Mouse (Mus musculus) naive thymus-derived CD4-positive, alpha-beta T cell, adult 2 months (primary cell): Measurements from ENCODE around the gene Epc2.
"Not testable (repeated sequence)": the region's sequence is repeated elsewhere in the genome, so short reads cannot be mapped to it uniquely, and the experiment has no call there.

ENCODE experiments used
- DNase-seq: peaks from one replicate; pipeline ENCODE4 v3.0.0-alpha.2; 2011; ENCODE audit warnings: low read depth

Gene Epc2

DNA sequence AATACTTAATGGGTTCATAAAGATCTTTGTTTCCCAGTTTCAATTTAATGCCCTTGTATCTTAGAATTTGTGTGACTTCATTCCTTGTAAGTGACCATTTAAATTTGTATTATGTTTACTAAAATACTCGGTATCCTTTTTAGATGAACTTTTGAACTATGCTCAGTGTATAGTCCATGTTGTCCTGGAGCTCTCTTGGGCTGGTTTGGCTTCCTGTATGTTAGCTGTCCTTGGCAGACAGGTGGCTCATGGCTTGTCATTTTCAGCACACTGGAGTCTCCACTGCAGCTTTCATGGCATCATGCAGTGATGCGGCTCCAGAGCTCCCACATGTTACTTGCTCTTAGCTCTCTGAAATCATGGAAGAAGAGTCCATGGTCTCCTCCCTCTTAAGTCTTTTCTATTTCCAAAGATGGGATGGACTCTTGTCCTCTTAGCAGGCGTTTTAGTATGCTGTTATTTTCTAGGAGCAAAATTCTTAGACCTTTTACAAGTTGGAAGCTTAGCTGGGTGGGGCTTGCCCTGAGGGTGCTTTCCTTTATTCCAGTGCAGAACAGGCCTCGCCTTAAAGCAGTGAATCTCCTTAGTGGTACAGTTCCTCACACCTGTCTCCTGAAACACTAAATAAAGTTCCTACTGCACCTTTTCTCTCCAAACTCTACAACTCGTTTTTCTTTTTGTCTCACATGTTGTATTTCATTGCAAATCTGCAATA, 20.5 kb downstream of the Epc2 start:
- no peak for DNase-seq

DNA sequence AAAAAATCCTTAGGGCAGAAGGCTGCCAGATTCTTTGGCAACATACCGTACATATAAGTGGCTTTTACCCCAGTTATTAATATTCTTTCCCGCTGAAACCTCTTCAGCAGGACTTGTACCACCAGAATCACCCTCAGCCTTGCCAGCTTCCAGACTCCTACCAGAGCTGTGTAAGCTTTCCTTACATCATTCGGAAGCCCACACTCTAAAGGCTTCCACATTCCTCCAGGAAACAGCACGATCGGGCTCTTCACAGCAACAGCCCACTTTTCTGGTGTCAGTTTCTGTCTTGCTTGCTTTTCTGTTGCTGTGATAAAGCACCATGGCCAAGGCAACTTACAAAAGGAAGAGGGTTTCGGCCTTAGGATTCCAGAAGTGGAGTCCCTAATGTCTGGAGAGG, 21.2 kb downstream of the Epc2 start:
- no peak for DNase-seq

DNA sequence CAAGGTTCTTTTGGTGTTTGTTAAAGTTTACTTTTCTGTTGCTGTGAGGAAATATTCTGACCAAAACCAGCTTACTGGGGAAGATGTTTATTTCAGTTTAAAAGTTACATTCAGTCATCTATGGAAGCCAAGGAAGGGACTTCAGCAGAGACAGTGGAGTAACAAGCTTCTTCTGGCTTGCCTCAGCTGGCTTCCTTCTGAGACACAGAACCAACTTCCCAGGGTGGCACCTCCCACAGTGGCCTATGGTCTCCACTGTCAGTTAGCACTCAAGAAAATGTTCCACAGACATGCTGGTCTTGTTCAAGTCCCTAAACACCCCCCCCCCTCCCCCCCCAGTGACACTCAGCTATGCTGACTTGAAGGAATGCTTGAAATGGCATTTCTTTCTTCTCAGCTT, 30.9 kb downstream of the Epc2 start:
- peak; percentile 29 for DNase-seq

DNA sequence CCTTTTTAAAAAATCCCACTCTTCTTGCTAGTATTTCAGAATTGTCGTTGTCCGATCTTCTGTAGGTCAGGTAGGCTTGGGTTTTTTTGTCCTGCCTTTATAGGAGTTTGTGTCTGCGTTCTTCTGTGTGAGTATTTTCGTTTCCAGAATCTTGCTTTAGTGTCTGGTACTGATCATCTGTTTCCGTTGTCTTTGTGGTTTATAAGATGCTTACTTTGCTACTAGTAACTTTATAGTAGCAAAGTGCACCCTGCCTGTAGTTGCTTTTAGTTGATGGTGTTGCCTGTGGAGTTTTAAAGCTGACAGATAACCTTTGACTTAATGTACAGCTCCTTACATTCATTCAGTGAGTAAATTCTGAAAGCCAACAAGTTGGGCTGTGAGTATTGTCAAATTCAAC, 32.1 kb downstream of the Epc2 start:
- DNase-seq, result peak; percentile 23

DNA sequence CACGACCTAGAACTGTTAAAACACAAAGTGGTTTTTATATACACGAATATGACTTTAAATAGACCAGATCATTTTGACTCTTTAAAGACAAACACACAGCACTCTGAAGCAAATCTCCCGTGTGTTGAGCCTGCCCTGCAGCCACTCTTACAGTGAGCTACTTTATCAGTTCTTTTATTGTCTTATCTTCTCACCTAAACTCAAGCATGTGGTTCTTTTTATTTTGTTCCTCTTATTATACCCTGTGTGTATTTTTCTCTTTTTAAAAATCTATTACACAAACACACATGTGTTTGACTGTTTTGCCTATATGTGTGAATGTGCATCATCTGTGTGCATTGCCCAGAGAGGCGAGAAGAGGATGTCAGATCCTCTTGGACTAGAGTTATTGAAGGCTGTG, 50.1 kb downstream of the Epc2 start:
- DNase-seq, result no peak

DNA sequence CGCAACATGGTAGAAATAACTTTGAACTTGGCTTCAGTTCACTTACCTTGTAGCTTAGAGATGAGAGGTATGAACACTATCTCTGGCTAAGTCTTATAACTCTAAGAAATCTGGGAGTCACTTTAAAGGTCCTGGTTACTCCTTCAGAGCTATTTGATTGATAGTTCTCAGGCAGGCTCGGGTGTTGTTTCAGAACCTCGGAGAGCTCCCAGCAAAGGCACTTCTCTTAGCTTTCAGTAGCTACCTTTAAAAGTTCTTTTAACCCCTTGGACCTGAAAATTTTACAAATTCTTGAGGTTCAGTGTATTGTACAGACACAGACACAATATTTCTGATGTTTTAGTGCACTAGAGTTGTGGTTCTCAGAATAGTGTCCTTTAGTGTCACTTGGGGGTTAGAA, 52.3 kb downstream of the Epc2 start:
- DNase-seq, result peak; percentile 34

DNA sequence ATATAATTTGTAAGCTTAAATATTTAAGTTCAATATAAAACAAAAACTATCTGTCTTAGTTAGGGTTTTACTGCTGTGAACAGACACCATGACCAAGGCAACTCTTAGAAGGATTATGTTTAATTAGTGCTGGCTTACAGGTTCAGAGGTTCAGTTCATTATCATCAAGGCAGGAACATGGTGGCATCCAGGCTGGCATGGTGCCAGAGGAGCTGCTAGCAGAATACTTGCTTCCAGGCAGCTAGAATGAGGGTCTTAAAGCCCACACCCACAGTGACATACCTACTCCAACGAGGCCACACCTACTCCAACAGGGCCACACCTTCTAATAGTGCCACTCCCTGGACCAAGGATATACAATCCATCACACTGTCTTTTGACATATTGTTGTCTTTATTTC, 53.9 kb downstream of the Epc2 start:
- DNase-seq, result not testable (repeated sequence)

DNA sequence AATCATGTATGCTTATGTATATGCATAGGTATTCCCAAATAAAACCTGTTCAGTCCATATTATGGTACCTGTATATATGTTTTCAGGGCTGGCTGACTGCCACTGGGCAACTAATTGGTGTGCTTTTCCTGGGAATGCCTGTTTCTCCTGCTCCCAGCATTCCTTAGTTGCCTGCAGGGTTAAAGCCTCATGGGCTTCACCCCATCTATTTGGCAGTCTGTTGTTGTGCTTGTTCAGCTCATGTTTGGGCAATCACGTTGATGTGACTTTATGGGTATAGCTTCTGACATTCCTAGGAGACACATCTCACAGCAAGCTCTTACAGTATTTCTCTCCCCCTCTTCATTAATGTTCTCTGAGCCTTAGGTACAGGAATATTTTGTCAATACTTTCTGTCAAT, 59.5 kb downstream of the Epc2 start:
- DNase-seq, result no peak

DNA sequence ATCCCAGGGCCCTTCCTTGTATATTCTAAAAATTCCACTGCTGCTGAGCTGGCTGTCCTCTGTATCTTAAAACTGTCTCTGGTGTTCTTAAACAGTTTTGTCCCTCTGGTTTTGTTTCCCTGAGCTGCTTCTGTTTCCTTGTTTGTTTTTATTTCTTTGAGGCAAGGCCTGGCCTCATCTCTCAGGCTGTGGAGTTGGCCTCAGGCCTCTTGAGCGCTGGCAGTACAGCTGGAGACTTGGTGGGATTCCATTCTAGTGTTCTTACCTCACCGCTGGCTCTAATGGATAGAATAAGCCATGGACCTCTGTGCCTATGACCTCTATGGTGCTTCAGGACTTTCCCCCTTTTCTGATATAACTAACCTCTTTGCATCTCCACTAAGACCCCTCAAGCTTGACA, 64.7 kb downstream of the Epc2 start:
- no peak for DNase-seq

DNA sequence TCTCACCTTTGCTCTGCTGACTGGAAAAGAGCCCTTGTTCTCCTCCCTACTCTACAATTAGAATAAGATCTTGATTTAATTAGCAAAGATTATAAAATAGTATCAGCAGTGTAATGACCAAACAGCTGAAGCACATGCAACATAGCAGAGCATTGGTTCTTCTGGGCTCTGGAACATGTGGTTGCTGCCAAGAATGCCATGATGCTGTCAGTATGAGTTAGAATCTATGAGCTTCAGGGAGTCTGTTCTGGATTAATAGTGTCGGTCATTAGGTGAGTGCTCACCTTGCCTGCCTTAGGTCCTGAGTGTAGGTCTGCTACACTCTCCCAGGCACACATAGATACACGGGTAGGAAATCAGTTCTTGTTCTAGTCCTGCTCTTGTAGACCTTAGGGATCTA, 69.1 kb downstream of the Epc2 start:
- DNase-seq, result no peak

DNA sequence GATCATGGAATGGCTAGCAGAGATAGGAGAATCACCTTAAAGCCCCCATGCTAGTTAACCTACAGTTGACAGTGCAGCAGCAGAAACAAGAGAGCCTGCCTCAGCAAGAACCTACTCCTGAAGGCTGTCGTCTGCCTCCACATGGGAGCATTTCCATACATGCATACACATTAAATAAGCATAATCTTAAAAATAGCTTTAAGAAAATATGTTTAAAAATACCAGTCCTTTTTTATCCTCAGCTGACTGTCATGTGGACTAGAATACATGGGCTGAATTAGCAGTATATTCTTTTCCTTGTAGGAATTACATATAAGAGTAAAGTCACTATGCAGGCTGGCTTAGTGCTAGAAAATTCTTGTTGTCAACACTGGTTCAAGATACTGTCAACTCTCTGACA, 69.7 kb downstream of the Epc2 start:
- DNase-seq, result no peak

DNA sequence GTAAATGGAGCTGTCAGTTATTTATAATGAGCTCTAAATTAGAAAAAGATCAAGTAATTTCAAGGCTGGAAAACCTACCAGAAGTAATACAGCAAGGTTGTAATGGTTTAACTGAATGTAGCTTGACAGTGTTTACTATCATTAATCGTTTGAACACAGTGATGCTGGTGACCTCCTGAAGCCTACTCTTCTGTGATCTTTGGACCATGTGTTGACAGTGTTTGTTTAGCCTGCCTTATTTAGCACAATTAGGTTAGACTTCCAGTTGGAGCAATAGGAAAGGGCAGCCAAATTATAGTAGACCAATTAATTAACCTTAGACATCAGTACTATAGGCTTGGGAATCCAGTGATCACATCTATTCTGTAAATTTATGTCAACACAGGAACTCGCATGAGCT, 70.3 kb downstream of the Epc2 start:
- no peak for DNase-seq

DNA sequence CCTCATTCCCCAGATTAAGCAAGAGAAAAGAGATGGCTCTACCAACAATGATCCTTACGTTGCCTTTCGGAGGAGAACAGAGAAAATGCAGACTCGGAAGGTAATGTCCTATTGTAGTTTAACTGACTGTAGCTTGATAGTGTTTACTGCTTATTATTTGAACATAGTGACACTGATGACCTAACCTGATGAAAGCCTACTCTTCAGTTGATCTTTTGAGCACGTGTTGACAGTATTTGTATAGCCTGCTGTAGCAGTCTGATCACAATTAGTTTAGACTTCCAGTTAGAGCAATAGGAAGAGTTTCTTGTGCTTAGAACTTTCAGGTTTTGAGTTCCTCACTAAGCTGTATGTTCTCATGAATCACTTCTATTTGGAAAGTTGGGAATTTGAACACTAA, 71.3 kb downstream of the Epc2 start:
- no peak for DNase-seq

DNA sequence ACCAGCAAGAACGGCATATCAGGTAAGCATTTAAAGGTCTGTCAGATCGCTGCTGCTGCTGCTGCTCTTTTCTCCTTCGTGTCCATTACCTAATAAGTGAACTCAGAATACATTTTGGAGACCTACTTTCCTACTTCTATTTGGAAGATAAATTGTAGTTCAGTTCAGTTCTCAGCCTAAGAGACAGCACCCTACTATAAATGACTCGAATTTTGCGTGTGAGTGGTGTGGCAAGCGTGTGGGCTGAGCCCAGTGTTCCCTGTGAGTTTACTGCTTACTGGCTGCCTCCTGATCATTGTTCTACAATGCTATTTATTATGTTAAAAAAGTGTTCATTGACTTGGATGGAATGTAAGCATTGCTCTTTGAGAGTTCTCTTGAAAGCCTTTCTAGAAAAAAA, 85.9 kb downstream of the Epc2 start:
- no peak for DNase-seq

DNA sequence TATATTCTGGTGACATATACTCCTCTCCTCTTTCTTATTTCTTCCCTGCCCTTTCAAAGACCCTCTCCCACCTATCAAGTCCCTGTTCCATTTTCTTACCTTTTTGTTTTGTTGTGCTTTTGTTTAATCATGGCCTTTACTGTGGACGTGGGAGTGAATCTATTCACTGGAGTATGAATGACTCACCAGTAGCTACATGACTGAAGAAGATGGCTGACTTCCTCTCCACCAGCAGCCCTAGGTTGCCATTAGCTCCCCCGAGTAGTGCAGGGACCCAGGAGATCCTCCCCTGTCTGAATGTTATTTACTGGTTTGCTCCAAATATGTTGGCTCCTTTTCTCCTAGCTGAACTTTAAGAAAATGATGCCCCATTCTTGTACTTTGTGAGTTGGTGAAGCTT, 86.8 kb downstream of the Epc2 start:
- no peak for DNase-seq

DNA sequence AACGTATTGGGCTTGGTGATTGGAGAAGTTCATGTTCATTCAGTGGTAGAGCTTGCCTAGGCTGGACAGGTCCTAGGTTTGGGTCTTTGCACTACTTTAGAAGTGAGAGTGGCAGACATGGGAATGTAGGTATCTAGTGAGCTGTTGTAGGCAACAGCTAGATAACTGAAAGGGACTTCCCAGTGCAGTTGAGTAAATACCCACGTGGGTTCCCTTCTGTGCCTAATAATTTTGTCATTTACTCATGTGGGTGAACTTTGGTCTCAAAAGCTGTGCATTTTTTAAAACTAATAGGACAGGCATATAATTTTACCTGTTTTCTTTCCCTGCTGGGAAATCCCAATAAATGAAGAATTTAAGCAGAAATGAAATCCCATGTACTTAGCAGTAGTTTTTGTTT, 88.5 kb downstream of the Epc2 start:
- DNase-seq, result no peak

DNA sequence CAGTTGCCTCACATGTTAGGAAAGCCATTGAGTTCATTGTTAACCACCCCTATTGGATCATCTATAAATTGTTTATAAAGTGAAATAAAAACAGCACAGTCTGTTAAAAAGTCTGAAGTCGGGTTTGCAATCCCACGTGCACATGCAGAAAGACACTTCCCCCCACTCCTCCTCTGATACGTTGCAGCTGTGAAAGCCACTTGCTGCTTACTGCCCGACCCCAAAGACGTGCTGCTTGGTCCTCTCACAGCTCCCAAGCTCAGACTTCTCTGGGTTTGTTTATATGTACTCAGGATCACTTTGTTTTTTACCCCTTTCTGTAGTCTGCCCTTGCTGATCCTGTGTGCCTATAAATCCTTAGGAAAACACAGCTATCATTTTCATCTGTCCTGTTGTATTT, 96.5 kb downstream of the Epc2 start:
- DNase-seq, result no peak

DNA sequence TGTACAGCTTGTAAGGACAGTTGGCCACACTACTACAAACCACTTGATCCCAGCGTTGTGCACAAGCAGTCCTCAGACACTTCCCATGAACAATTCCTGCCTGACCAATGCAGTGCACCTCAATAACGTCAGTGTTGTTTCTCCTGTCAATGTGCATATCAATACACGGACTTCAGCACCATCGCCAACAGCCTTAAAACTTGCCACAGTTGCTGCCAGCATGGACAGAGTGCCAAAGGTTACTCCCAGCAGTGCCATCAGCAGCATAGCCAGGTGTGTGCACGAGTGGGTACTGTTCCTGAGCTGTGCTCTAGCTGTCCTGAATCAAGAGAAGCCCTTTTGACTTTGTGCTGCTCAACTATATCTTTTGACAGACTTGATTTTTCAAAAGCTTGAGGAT, 97.2 kb downstream of the Epc2 start:
- DNase-seq, result no peak

DNA sequence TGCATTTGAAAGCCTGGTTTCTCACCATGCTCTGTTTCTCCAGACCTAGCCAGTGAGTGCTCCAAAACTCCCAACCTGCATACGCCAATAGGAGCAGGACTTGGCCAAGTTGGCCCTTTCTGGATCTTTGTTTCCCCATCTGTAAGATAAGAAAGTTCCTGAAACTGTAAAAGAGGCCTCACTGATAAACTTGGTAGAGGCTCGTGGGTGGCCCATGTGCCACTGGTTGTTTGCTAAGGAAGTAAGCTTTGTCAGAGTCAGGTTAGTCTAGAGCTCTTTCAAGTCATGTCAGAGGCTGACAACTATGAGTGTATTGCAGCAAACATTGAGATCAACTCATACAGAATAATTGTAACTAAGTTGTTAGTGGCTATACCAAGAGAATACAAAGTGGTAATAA, 101.8 kb downstream of the Epc2 start:
- DNase-seq, result no peak

DNA sequence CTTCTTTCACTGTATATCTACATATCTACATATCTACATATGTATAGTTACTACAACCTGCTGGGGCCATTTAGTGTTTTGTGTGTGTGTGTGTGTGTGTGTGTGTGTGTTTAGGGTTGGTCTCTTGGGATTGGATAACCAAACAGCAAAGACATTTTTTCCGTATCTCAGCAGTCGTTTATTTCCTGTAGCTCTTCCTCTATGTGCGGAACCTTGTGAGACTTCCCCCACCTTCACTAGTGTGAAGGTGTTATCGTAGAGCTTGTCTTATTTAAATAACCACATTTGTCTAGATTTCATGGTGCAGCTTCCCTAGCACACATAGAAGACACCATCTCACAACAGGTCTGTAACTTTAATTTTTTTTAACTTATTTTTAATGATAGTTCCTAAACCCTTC, 106.1 kb downstream of the Epc2 start:
- DNase-seq, result no peak

DNA sequence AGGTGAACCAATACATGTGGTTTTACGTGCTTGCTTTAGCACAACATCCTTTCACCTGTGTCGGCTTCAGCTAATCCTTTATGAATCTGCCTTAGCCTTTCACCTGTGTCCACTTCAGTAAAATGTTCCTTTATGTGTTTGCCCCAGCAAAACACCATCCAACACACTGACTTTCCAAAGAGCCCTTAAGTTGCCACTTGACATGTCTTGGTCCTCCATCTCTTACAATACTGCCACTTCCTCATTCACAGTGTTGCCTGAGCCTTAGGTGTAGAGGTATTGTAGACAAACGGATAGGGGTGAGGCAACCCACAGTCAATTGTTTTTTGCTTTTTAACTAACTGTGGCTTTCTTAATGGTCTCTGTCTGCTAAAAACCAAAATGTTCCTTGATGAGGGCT, 107.1 kb downstream of the Epc2 start:
- no peak for DNase-seq

DNA sequence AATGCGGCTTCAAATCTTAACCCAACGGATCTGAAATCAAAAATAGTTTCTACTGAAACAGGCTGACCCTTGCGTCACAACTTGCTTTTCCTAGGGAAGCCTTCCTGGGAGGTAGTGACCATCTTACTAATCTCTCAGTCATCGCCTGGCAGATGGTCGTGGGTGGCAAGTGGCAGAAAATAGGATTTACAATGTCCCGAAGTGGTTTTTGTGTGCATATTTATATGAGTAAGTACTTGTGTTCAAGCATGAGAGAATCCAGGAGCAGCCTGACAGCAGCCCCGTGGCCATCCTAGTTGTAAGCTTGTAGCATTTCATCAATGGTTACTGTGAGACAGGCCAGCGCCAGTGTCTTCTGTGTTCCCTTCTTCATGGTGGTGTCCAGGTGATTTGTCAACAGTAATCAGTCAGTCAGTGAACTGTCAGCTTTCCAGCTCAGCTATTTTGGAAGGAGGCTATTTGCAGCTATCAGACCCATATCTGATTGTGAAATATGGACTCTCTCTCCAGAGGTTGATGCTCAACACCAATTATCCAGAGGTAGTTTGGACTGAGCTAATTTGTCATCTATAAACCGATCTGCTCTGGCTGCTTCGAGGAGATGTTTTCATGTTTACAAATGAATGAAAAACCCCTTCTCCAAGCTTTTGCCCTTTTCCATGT, 111.5 kb downstream of the Epc2 start:
- DNase-seq, result no peak

DNA sequence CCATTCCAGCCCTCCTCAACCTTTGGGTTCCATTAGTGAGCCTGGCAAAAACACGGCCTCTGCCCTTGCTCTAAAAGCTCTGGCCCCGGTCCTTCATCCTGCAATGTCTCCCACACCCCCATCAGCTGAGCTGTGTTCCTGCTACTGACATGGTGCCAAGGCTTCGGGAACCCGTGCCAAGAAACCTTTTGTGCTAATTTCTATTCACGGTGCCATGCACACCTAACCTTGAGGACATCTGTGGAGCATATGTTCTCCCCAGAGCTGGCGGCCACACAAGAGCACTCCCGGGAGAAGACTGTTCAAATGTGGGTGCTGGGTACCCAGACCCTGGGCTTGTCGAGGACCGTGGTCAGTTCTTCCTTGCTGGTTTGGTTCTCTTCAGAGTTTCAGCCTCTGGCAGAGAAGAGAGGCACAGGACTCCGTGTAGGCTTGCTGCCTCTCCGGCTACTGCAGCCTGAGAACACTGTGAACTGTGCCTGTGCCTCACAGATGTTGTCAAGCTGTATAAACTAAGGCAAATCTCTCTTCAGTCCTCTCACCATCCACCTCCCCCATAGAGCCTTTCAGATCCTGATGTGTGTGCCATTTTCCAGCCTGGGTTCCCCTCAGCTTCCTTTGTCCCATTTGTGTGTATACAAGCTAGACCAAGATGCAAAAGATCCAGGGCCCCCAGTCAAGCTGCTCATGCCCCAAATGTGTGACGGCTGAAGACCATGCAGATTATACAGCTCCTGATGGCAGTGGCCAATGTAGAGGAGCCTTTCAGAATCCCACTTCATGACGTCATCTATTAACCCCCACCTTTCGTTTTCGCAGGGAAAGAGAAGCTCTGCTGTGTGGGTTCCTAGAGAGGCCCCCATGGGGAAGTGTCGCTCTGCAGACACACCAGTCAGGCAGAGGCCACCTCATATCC, 118.8 kb downstream of the Epc2 start:
- no peak for DNase-seq
